Mouse (Mus musculus) spleen, embryonic (tissue): Measurements from ENCODE around the gene Gm43951.

Source experiments
- CTCF ChIA-PET: fragments of 350-600 bp; sonication (Branson Sonifier 250); formaldehyde crosslinking; loops from one replicate; lab custom pipeline; 2022; lab: Charles Lee

Gm43951 gene

GRCm38 (mm10) chr11:72205256-72205655 is 1.4 kb downstream of the Gm43951 start:
- CTCF ChIA-PET: no interaction called here

GRCm38 (mm10) chr11:72203440-72203839 is 3.2 kb downstream of the Gm43951 start:
- CTCF ChIA-PET: interaction anchor here (1.0 kb wide), 1 partner anchor 8 kb away, joined by 3 read pairs; no protein-coding TSS in a partner anchor

DNA sequence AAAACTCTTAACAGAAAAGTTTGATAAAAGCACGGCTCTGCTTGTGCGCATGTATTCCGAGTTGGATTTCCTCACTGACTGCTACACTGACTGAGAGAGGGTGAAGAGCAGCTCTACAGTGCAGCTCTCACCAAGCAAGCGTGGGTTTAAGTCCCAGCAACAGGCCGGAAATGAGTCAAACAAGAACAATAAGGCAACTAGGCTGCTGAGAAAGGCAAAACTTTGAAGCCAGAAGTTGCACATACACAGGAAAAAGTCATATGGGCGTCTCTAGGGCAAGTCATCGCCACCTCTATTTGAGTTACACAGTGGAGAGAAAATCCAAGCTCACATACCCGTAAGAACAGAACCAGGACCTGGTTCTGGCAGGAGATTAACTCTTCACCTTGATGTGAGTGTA is 10.1 kb downstream of the Gm43951 start:
- CTCF ChIA-PET: no interaction called here

DNA sequence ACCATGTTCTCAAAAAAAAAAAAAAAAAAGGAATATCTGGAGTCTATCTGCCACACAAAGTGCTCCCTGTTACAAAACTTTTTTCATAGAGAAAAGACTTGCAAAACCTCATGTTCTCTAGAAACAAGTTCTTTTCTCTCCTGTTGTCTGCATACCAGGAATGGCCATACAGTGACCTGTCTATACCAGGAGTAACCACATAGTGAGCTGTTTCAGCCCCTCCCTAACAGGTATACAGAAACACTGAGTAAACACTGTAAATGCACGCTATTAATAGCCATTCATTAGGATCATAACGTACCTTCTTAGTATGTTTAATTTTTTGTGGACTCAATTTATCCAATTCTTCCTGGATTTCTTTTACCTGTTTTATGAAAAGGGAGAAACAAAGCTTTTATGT is 12.4 kb downstream of the Gm43951 start:
- CTCF ChIA-PET: interaction anchor here (0.7 kb wide), 1 partner anchor 194 kb away, joined by 7 read pairs; no protein-coding TSS in a partner anchor

- CTCF ChIA-PET: no interaction called here
Observed at GRCm38 (mm10) chr11:72190857-72191256, 15.8 kb downstream of the Gm43951 start.

DNA sequence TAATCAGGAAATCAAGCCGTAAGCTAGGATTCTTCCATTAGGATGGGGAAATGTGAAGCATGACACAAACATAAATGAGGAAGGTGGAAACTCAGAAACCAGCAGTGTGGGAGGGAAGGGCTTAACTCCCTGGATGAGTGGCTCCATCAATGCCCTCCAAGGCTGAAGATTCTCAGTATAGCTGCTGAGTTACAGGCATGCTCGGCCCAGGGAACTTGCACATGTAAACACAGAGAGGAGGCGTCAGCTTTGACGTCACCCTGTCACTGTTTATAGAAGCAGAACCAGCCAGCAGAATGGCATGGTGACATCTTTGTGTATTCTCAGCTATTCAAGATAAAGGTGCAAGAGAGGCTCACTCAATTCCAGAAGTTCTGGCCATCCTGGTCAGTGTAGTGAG is 22.4 kb downstream of the Gm43951 start:
- CTCF ChIA-PET: no interaction called here

- CTCF ChIA-PET: no interaction called here
Observed at GRCm38 (mm10) chr11:72181136-72181535, 25.5 kb downstream of the Gm43951 start.

GRCm38 (mm10) chr11:72180556-72180955 is 26.1 kb downstream of the Gm43951 start:
- CTCF ChIA-PET: interaction anchor here (0.8 kb wide), 1 partner anchor 1086 kb away, joined by 4 read pairs; no protein-coding TSS in a partner anchor

- CTCF ChIA-PET: no interaction called here
Observed at GRCm38 (mm10) chr11:72176553-72176952, 30.1 kb downstream of the Gm43951 start.

DNA sequence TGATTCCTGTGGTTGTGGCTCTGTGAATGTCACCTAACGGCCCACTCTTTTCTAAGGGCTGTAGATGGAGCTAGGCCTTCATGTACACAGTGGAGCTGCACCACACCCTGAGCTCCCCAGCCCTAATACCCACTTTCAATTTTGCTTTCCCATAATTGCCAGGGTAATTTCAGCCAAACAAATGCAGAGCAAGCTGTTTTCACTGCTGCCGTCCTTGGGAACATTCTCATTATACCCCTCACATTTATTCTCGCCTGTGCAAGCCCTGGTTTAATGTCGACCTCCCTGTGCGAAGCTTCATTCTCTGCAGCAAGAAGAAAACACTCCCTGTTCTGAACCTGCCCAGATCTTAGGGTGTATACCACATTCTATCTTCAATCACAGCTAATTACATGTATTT is 30.7 kb downstream of the Gm43951 start:
- CTCF ChIA-PET: no interaction called here

- CTCF ChIA-PET: no interaction called here
Observed at GRCm38 (mm10) chr11:72174721-72175120, 31.9 kb downstream of the Gm43951 start.

GRCm38 (mm10) chr11:72173506-72173905 is 33.1 kb downstream of the Gm43951 start:
- CTCF ChIA-PET: no interaction called here

GRCm38 (mm10) chr11:72171906-72172305 is 34.7 kb downstream of the Gm43951 start:
- CTCF ChIA-PET: interaction anchor here (0.6 kb wide), 1 partner anchor 9 kb away, joined by 3 read pairs; no protein-coding TSS in a partner anchor

DNA sequence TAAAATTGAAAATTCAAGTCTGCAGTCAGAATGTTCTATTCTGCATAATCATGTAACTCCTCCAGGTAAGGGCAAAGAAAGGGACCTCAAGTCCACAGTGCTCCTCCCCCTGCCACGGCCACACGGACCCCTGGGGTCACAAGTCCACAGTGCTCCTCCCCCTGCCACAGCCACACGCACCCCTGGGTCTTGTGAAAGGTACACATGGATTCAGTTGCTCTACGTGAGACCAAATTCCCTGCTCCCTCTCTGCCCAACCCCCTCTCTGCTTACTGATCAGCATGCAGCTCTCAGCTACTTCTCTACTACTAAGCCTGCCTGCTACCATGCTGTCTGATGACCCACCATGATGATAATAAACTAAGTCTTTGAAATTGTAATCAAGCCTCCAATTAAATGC is 36.8 kb downstream of the Gm43951 start:
- CTCF ChIA-PET: no interaction called here

GRCm38 (mm10) chr11:72163198-72163597 is 43.4 kb downstream of the Gm43951 start:
- CTCF ChIA-PET: interaction anchor here (0.6 kb wide), 1 partner anchor 9 kb away, joined by 3 read pairs; no protein-coding TSS in a partner anchor

DNA sequence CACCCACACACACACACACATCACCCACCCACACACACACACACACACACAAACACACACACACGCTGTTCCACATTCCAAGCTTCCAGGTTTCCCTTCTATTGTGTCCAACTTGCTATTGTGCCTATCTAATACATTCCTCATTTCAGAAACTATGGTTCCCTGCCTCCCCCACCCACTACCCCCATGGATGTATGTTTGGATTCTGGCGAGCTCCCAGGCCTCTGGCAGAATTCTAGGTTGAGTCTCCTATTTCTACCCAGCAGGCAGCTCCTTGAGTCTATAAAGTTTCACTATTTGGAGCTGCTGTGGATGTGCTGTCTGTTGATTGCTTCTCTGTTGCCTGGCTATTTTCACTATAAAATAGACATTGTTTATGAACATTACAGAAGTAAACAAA is 50.0 kb downstream of the Gm43951 start:
- CTCF ChIA-PET: no interaction called here

GRCm38 (mm10) chr11:72155981-72156428 is 50.6 kb downstream of the Gm43951 start:
- CTCF ChIA-PET: no interaction called here

DNA sequence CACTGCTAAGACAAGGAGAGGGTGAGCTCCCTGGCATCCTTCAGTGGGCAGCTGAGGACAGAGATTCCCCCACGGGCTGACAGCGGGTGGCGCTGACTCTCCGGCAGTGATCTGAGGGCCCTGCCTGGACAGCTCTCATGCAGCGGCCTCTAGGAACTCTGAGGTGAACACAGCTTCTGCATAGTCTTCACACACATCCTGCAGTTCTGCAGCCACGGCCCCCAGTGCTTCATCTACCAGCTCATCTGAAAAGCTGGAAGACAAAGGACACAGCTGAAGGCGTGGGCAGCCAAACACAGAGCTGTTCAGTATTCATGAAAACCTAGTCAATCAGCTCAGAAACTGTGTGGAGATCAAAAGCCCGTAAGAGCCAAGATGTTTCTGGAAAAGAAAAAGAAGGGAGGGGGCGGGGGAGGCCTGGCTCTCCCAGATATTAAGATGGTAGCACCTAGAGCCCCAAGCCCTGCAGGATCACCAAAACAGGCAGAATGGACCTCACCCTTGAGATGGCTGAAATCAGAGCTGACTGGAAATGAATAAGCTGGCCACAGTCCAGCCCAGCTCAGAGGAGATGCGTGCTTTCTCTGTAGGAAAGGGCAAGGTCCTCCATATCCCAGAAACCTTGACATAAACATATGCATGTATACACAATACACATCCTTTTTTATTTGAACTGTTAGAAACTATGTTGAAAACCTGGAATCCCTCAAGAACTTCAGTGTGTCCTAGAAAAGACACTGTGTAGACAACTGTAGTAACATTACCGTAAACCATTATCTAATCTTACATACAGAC is 51.3 kb downstream of the Gm43951 start:
- CTCF ChIA-PET: no interaction called here
